Mouse (Mus musculus): ENCODE measurements around the gene Git2.

Gene Git2

GRCm38 (mm10) chr5:114764812-114765735, 10.2 kb downstream of the Git2 start:
- DNase-seq (ENCODE audit: low spot score): no peak

GRCm38 (mm10) chr5:114761980-114762379, 13.3 kb downstream of the Git2 start:
- DNase-seq (ENCODE audit: low spot score): no peak

- no peak for DNase-seq (ENCODE audit: low spot score)
Observed at GRCm38 (mm10) chr5:114759536-114760090, 15.7 kb downstream of the Git2 start.

- no peak for DNase-seq (ENCODE audit: low spot score)
Observed at GRCm38 (mm10) chr5:114753384-114753783, 21.9 kb downstream of the Git2 start.

GRCm38 (mm10) chr5:114752397-114752796, 22.9 kb downstream of the Git2 start:
- no peak for DNase-seq (ENCODE audit: low spot score)

- DNase-seq (ENCODE audit: low spot score): no peak
Observed at GRCm38 (mm10) chr5:114750325-114750724, 25.0 kb downstream of the Git2 start.

- DNase-seq (ENCODE audit: low spot score): no peak
Observed at GRCm38 (mm10) chr5:114747521-114747920, 27.8 kb downstream of the Git2 start.

- DNase-seq (ENCODE audit: low spot score): no peak
Observed at GRCm38 (mm10) chr5:114746886-114747285, 28.4 kb downstream of the Git2 start.

- DNase-seq (ENCODE audit: low spot score): no peak
Observed at GRCm38 (mm10) chr5:114745581-114745980, 29.7 kb downstream of the Git2 start.

GRCm38 (mm10) chr5:114743697-114744090, 31.6 kb downstream of the Git2 start:
- DNase-seq (ENCODE audit: low spot score): no peak

GRCm38 (mm10) chr5:114742998-114743696, 32.2 kb downstream of the Git2 start:
- DNase-seq (ENCODE audit: low spot score): no peak

GRCm38 (mm10) chr5:114742572-114742971, 32.7 kb downstream of the Git2 start:
- DNase-seq (ENCODE audit: low spot score): no peak

GRCm38 (mm10) chr5:114740595-114740994, 34.7 kb downstream of the Git2 start:
- no peak for DNase-seq (ENCODE audit: low spot score)

GRCm38 (mm10) chr5:114738707-114739241, 36.5 kb downstream of the Git2 start:
- no peak for DNase-seq (ENCODE audit: low spot score)

GRCm38 (mm10) chr5:114737090-114737887, 38.0 kb downstream of the Git2 start:
- no peak for DNase-seq (ENCODE audit: low spot score)

- DNase-seq (ENCODE audit: low spot score): no peak
Observed at GRCm38 (mm10) chr5:114733606-114734005, 41.7 kb downstream of the Git2 start.

- no peak for DNase-seq (ENCODE audit: low spot score)
Observed at GRCm38 (mm10) chr5:114731969-114732368, 43.3 kb downstream of the Git2 start.

- no peak for DNase-seq (ENCODE audit: low spot score)
Observed at GRCm38 (mm10) chr5:114731498-114731897, 43.8 kb downstream of the Git2 start.

GRCm38 (mm10) chr5:114730129-114730528, 45.2 kb downstream of the Git2 start:
- DNase-seq (ENCODE audit: low spot score): no peak

GRCm38 (mm10) chr5:114728160-114728559, 47.2 kb downstream of the Git2 start:
- no peak for DNase-seq (ENCODE audit: low spot score)

GRCm38 (mm10) chr5:114722846-114723245, 52.5 kb downstream of the Git2 start:
- DNase-seq (ENCODE audit: low spot score): no peak

- DNase-seq (ENCODE audit: low spot score): no peak
Observed at GRCm38 (mm10) chr5:114721969-114722368, 53.3 kb downstream of the Git2 start.
